Mouse (Mus musculus) brown adipose tissue, adult 24 weeks (tissue): ENCODE data around the gene Cabp7. TPM values are rescaled to one million over a fixed set of nuclear protein-coding genes. Genes with fewer than 3 reads are reported as not detected.

Experiments
- H3K27ac ChIP-seq: fragments of 200-500 bp; replicated peaks from 2 replicates; pipeline ENCODE4 v1.5.1; 2012; ENCODE audit warnings: low read depth, mild to moderate bottlenecking, low read length
- H3K4me1 ChIP-seq: fragments of 200-500 bp; 2 replicates; pipeline ENCODE4 v1.6.1; 2012; ENCODE audit warnings: low read length, mixed read lengths; ENCODE audit not compliant: control insufficient read depth, insufficient read depth, insufficient read length
- H3K4me3 ChIP-seq: fragments of 200-500 bp; 2 replicates; pipeline ENCODE4 v1.5.1; 2012; ENCODE audit warnings: low read depth, mild to moderate bottlenecking, low read length, moderate library complexity; ENCODE audit not compliant: insufficient read depth
- polyA plus RNA-seq: library from polyadenylated mRNA; stranded (reverse); fragments of >200 nt; gene quantifications from 2 replicates; pipeline ENCODE4 v1.2.4, GENCODE M21; 2012; ENCODE audit not compliant: missing spikeins, insufficient read depth, insufficient read length

Cabp7 gene
- polyA plus RNA-seq, 1 experiment = not detected

DNA sequence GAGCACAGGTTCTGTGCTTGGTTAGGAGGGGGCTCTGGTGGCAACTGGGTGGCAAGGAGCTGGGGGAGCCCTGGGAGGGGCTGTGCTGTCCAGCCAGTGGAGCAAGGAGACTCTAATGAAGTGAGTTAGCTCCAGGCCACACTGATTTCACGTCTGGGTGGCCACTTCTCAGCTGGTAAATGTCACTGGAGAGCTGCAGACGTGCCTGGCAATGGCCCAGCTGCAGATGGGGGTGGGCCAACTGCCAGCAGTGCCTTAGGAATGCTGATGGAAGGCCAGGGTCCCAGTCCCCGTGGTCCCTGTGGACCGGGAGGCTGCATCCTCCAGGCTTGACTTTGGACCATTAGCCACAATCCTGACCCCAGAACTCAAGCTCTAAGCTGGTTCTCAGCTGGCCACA lies 13.9 kb upstream of the Cabp7 start:
- Histone ChIP-seq H3K4me3 (no peak overlapping the region), H3K27ac (no peak overlapping the region), H3K4me1 (no peaks in the 10 kb centered on the region)

DNA sequence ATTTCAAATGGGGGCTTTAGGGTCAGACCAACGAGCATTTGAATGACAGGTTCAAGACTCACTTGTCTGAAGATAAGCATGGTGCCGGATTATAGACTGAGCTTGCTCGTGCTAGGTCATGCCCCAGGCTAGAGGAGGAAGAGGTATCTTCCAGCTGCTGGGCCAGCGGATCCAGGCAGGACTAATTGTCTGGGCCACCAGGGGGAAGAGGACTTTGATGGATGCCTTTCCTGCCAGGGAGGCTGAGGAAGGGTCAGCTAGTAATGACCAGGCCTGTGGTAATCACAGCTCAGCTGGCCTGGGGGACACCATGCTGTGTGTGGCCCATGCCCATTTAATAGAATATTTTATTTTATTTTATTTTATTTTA lies 11.2 kb upstream of the Cabp7 start:
- Histone ChIP-seq H3K4me3 (no peak overlapping the region), H3K4me1 (no peaks in the 10 kb centered on the region), H3K27ac (no peak overlapping the region)

DNA sequence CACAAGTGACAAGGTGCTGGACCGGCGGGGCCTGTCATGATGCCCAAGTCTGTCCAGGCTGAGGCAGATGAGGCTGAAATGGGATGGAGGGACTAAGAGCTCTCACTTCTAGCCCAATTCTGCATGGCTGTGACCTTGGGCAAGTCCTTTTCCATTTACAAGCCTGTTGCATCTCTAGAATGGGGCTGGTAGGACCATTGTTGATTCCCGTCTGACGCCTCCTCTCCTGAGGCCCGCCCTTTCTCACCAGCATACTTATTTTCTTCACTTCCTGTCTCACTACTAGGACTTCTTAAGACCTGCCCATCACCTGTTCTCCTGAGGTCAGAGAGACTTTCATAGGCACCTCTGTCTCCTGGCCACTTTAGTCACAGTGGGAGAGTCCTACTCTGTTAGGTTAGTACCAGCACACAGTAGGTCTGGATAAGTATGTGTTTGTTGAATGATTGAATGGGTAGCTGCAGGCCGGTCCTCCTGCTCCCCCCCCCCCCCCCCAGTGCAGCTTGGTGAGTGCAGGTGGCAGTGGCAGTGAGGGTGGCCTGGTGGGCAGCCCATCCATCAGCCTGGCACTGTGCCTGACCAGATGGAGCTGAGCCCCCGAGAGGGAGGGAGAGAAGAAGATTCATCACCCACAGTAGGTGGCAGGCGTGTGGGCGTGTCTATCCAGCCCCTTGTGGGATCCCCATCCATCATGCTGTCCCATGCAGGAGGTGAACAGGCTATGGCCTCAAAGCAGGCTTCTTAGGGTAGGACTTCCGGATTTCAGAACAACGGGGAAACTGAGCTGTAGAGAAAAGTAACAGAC lies 10.6 kb upstream of the Cabp7 start:
- Histone ChIP-seq H3K27ac (no peak overlapping the region), H3K4me1 (no peaks in the 10 kb centered on the region), H3K4me3 (no peak overlapping the region)

DNA sequence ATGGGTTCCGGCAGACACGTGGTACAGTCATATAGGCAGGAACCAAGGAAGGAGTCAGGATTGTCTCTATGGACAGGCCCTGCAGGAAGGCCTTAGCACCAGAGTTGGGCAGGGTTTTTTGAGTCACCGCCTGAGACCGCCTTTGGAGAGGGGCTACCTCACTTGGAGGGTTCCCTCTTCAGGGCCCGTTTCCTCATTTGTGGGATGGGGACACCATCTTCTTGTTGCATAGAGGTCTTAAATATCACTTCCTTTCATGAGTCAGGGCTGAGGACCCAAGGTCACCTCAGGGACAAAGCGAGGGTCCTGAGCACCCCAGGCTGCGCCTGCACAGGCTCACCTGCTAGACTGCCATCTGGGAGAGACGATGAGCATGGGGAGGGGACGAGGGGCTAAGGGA lies 9.9 kb upstream of the Cabp7 start:
- H3K4me1 ChIP-seq = no peaks in the 10 kb centered on the region
- H3K4me3 ChIP-seq = no peak overlapping the region
- H3K27ac ChIP-seq = no peak overlapping the region

DNA sequence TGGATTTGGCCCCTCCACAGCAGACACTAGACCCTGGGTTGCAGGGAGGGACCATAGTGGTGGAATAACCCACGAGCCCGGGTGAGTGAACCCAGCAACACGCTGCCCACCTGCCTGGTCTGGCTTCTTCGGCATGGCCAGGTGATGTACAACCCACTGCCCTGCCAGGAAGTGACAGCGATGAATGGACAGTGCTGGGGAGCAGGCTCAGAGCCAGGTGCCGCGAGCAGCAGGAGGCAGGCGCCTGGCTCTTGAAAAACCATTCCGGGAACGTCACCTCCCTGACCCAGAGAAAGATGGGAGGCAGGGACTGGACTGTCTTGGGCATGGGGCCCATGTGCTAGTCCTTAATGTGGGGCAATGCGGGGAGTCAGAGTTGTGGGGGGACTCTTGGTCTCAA lies 8.3 kb upstream of the Cabp7 start:
- H3K27ac ChIP-seq = no peak overlapping the region
- H3K4me3 ChIP-seq = no peak overlapping the region
- no peaks in the 10 kb centered on the region for H3K4me1 ChIP-seq

DNA sequence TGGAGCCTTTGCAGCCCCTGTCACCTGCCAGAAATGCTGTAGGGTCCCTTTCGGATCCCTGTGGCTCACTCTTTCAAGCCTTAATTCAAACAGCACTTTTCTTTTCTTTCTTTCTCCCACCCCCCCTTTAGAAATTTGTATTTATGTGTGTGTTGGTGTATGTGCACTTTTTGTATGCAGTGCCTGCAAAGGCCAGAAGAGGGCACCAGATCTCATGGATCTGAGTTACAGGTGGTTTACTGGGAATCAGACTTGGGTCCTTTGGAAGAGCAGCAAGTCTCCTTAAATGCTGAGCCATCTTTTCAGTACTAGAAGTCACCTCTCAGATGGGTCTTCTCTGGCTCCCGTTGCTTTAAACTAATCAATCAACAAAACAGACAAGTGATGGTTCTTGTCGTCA lies 7.5 kb upstream of the Cabp7 start:
- H3K4me1 ChIP-seq = no peaks in the 10 kb centered on the region
- H3K27ac ChIP-seq = no peak overlapping the region
- H3K4me3 ChIP-seq = no peak overlapping the region

DNA sequence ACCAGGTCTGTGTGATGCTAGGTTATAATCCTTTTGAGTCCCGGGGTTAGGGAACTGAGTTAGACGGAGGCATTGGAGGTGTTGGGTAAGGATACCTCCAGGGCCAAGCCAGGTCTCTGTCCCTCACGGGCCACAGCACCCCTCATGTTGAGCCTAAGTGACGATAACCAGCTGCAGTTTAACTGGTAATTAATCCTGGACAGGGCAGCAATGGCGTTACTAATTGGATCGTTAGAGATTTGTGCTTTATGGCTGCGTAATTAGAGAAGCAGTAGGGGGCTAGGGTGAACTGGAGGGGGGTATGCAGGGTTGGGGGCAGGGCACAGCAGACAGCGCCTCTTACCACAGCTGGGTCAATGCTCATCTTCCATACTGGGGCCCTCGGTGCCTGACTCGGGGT lies 6.3 kb upstream of the Cabp7 start:
- Histone ChIP-seq H3K4me3 (no peak overlapping the region), H3K4me1 (no peaks in the 10 kb centered on the region), H3K27ac (no peak overlapping the region)

DNA sequence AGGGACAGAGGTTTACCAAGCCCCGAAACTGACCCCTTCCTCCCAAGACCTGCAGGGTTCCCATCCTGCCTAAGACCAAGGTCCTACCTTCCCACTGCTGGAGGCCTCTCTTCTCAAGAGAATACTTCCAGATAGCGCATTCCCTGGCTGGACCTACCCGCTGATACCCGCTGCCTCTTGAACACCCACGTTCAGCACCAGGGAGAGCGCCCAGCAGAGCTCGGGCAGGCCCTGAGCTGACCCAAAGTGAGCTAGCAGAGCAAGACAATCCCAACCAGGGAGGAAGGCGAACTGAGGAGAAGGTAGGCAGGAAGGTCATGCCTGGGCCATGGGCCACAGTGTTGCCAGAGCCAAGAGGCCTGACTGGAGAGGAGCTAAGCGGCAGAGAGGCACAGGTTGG lies 3.7 kb upstream of the Cabp7 start:
- H3K4me1 ChIP-seq = no peaks in the 10 kb centered on the region
- no peak overlapping the region for H3K4me3 ChIP-seq
- no peak overlapping the region for H3K27ac ChIP-seq

DNA sequence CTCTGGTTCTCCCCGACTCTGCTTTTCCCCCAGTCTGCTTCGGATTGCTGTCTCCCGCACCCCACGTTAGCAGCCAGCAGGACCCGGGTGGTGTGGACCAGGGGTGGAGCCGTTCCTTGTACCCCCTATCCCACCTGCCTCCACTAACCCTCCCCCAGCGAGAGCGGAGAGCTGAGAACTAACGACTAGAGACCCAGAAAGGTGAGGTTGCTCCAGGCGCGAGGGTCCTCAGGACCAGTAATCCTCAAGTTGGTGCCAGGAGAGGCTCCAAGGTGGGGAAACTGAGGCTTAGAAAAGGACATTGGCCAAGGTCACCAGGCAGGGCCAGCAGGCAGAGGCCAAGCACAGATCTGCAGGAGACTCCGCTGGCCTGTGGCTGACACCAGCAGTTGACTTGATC lies 707 bp upstream of the Cabp7 start:
- Histone ChIP-seq H3K4me1 (no peaks in the 10 kb centered on the region), H3K27ac (no peak overlapping the region), H3K4me3 (0 out of 2 replicates have a peak overlapping the region, but pooled peaks have one; percentile 11)

DNA sequence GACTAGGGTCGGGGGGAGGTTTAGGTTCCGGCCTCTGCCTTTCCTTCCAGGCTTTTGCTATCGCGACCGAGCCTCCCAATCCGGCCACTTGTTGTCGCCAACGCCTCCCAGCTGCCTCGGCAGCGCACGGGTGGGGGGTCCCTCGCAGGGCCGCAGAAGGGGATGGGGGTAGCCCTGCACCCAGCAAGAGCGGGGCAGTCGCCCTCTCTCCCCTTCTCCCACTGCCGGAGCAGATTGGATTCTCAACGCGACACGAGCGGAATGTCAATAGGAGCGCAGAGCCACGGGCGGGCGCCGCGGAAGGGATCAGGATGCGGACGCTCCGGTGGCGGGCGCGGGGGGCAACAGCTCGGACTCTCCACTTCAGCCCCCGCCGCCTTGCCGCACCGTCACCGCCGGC lies 609 bp downstream of the Cabp7 start:
- no peak overlapping the region for H3K27ac ChIP-seq
- H3K4me3 ChIP-seq = no peak overlapping the region
- H3K4me1 ChIP-seq = no peaks in the 10 kb centered on the region

DNA sequence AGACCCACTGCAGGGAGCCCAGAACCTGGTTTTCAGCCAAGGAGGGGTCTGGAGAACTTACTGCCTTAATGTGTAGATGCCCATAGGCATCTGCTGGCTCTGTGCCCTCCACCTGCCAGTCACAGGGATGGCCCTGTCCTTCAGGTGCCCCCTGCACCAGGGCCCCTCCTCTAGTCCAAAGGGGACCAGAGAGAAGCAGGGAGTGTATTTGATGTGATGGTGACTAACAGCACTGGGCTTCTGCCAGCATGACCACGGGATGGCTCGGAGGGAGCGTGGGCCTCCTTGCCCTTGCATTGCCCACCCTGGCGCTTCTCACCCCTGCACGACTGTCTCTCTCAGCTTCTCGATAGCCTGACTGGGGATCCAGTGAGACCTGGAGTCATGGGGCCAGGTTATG lies 1.9 kb downstream of the Cabp7 start:
- no peak overlapping the region for H3K4me3 ChIP-seq
- no peaks in the 10 kb centered on the region for H3K4me1 ChIP-seq
- no peak overlapping the region for H3K27ac ChIP-seq

DNA sequence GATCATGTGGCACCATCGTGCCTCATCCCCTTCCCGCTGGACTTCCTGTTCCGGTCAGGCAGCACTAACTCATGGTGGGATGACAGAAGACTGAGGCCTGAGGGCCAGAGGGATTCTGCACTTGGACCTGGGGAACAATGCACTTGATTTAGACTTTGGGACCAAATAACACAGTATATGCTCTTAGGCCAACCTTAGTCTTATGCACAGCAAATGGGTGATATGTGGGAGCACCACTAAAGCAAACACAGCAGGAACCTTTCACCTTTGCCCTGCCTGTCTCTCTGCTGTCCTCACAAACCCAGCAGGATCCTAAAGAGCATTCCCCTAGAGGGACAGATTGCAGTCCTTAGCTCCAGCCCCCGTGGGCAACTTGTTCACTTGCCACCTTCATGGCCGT lies 5.8 kb downstream of the Cabp7 start:
- Histone ChIP-seq H3K4me3 (no peak overlapping the region), H3K4me1 (no peaks in the 10 kb centered on the region), H3K27ac (no peak overlapping the region)

DNA sequence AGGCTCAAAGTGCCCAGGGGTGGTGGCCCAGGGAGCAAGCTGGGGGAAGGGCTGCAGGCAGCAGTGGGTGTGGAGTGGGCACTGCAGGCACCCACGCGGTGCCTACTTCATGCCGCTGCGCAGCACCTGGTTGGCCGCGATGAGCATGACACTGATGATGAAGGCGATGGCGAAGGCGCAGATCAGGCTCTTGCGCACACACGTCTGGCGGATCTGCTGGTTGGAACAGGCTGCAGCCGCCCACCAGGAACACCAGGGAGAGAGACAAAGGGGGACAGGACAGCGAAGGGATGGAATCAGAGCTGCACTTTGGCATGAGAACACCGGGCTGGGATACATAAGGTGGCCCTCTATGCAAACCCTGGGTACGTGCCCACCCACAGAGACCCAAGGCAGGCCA lies 7.9 kb downstream of the Cabp7 start:
- Histone ChIP-seq H3K4me1 (no peaks in the 10 kb centered on the region), H3K4me3 (no peak overlapping the region), H3K27ac (no peak overlapping the region)

DNA sequence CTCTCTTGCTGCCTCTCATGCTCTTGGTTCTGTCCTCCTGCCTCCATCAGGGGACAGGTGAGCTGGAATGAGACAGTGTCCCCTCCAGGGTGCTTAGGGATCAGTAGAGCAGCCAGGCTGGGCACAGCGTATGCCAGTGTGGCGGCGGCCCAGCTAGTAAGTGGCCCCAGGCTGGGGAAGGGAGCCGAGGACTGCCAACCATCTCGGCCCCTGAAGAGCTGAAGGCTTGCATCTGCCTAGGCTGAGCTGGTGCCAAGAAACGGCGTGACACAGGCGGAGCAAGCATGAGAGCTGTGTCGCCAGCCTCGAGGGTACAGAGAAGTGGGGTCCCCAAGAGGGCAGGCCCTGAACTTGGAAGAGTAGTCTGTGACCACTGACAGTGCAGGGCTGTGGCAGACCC lies 8.9 kb downstream of the Cabp7 start:
- no peak overlapping the region for H3K4me3 ChIP-seq
- no peak overlapping the region for H3K27ac ChIP-seq
- no peaks in the 10 kb centered on the region for H3K4me1 ChIP-seq

DNA sequence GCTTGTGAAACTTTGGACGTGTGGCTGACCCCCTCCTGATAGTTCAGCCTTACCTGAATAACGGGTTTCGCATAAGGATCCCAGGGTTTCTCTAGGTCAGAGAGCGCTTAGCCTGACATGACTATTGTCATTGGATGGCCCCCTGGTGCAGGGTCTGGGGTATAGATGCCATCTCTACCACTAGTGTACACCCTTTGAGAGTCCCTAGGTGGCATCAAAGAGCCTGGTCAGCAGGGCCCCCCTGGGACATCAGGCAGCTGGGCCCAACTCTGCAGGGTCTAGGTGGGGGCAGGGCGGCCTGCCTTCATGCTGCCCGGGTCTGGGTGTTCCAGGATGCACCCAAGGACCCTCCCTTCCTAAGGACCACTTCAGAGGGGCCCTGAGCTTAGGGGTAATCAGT lies 10.2 kb downstream of the Cabp7 start:
- Histone ChIP-seq H3K4me3 (no peak overlapping the region), H3K27ac (no peak overlapping the region)

DNA sequence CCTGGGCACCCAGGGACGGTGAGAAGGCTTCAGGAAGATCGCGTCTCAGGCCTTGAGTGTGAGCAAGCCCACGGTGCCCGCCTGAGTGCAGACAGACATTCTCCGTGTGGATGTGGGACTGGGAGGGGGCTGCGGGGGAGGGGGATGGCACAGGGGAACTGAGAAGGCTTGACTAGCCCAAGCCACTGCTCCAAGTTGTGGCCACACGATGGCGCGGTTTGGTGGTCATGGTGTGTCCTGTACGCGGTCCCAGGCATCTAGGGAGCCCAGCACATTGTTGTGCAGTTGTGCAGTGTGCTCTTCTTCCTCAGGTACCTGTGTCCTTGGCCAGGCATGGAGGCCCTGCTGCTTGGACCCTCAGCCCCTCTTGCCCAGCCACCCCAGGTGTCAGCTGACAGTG lies 12.4 kb downstream of the Cabp7 start:
- no peak overlapping the region for H3K4me3 ChIP-seq
- no peaks in the 10 kb centered on the region for H3K4me1 ChIP-seq
- no peak overlapping the region for H3K27ac ChIP-seq

More for the DNA sequence above, 10.2 kb downstream of the Cabp7 start:
- H3K4me1 ChIP-seq = no peaks in the 10 kb centered on the region
